Mouse (Mus musculus): ENCODE data around the gene Gm49403.

- no peak for TF ChIP-seq CTCF (conservative IDR thresholded peaks at IDR 0.05; ENCODE audit: low read length)
- TF ChIP-seq POU5F1 (IDR thresholded peaks at IDR 0.05; ENCODE audit: borderline replicate concordance, low read length): no peak
- no peak for TF ChIP-seq NANOG (IDR thresholded peaks at IDR 0.05; ENCODE audit: borderline replicate concordance, low read length)
Observed at GRCm38 (mm10) chr19:8930117-8930516, 46.4 kb downstream of the Gm49403 start.
